Mouse (Mus musculus) CH12.LX (cell line): Measurements from ENCODE around the gene Pkn3. TPM values are rescaled to one million over a fixed set of nuclear protein-coding genes. Genes with fewer than 3 reads are reported as not detected.
"Not testable (repeated sequence)": the region's sequence is repeated elsewhere in the genome, so short reads cannot be mapped to it uniquely, and the experiment has no call there.

Experiments
- DNase-seq: peaks from one replicate; pipeline ENCODE4 v3.0.0-alpha.2; 2013; ENCODE audit errors: extremely low read depth
- H3K27ac ChIP-seq: 2 replicates; pipeline ENCODE4 v1.5.1; 2012; ENCODE audit warnings: low read depth, mild to moderate bottlenecking, control low read depth, moderate library complexity; ENCODE audit not compliant: insufficient read depth
- H3K27me3 ChIP-seq: replicated peaks from 2 replicates; pipeline ENCODE3; 2012; ENCODE audit warnings: inconsistent platforms
- H3K36me3 ChIP-seq, 2 experiments: replicated peaks in 1 of 2; 2 replicates each; pipeline versions ENCODE3 to v1.6.1; 2012; ENCODE audit warnings: inconsistent platforms in 1 of 2, low read length in 1 of 2, mild to moderate bottlenecking in 1 of 2, mixed read lengths in 1 of 2, moderate library complexity in 1 of 2; ENCODE audit not compliant: control insufficient read depth in 1 of 2, insufficient read depth in 1 of 2
- H3K4me1 ChIP-seq, 2 experiments: 2 replicates each; pipeline ENCODE4 v1.6.1; 2012; ENCODE audit warnings: inconsistent platforms in 1 of 2, moderate library complexity in 1 of 2; ENCODE audit not compliant: insufficient read depth in 2 of 2, control insufficient read depth in 1 of 2
- H3K4me2 ChIP-seq: 2 replicates; pipeline ENCODE4 v1.6.1; 2012; ENCODE audit warnings: low read depth, mild to moderate bottlenecking, control low read depth; ENCODE audit not compliant: poor library complexity, insufficient read depth, severe bottlenecking
- H3K4me3 ChIP-seq, 3 experiments: fragments of 150-350 bp in 1 of 3; sonication (generic) in 1 of 3; replicated peaks in 1 of 3; 2 replicates each; pipeline versions ENCODE3 to v1.5.1; 2011 to 2012; ENCODE audit warnings: low read depth in 2 of 3, low read length in 2 of 3, mild to moderate bottlenecking in 2 of 3, moderate library complexity in 2 of 3, control low read depth in 1 of 3, improper control_type of control experiment in 1 of 3, inconsistent platforms in 1 of 3, mixed read lengths in 1 of 3; ENCODE audit not compliant: poor library complexity in 1 of 3
- H3K79me2 ChIP-seq: replicated peaks from 2 replicates; pipeline ENCODE4 v1.6.1; 2012; ENCODE audit warnings: mild to moderate bottlenecking, moderate library complexity; ENCODE audit not compliant: control insufficient read depth, poor library complexity, insufficient read depth, severe bottlenecking; ENCODE audit errors: extremely low read depth
- H3K9ac ChIP-seq: 2 replicates; pipeline ENCODE4 v1.6.1; 2012; ENCODE audit warnings: low read depth, mild to moderate bottlenecking, control low read depth, moderate library complexity; ENCODE audit not compliant: insufficient read depth
- H3K9me3 ChIP-seq: replicated peaks from 2 replicates; pipeline ENCODE3; 2012; ENCODE audit warnings: low read length, inconsistent platforms, mixed read lengths
- CHD1 ChIP-seq: IDR thresholded peaks from 2 replicates; pipeline ENCODE4 v1.6.1; 2012; ENCODE audit warnings: low read depth, low read length, improper control_type of control experiment, inconsistent platforms
- CHD2 ChIP-seq: IDR thresholded peaks from 2 replicates; pipeline ENCODE4 v1.6.1; 2011; ENCODE audit warnings: low read length, improper control_type of control experiment
- CTCF ChIP-seq, 2 experiments: IDR thresholded peaks in 1 of 2; conservative IDR thresholded peaks in 1 of 2; 2 replicates each; pipeline ENCODE4 v1.5.1; 2011 to 2012; ENCODE audit warnings: low read depth in 2 of 2, low read length in 2 of 2, improper control_type of control experiment in 1 of 2, inconsistent platforms in 1 of 2, mild to moderate bottlenecking in 1 of 2, moderate library complexity in 1 of 2
- E2F4 ChIP-seq: IDR thresholded peaks from 2 replicates; pipeline ENCODE4 v1.6.1; 2011; ENCODE audit warnings: low read depth, low read length, improper control_type of control experiment; ENCODE audit not compliant: insufficient replicate concordance
- EP300 ChIP-seq: IDR thresholded peaks from 2 replicates; pipeline ENCODE4 v1.6.1; 2011; ENCODE audit warnings: low read length, improper control_type of control experiment
- IRF4 ChIP-seq: IDR thresholded peaks from 2 replicates; pipeline ENCODE4 v1.6.1; 2014; ENCODE audit warnings: low read depth, mild to moderate bottlenecking, inconsistent platforms, low read length, improper control_type of control experiment
- JUND ChIP-seq: conservative IDR thresholded peaks from 2 replicates; pipeline ENCODE4 v1.6.1; 2011; ENCODE audit warnings: low read depth, low read length, improper control_type of control experiment
- KAT2A ChIP-seq: IDR thresholded peaks from 2 replicates; pipeline ENCODE4 v1.6.1; 2012; ENCODE audit warnings: low read length, improper control_type of control experiment, inconsistent platforms; ENCODE audit not compliant: insufficient replicate concordance
- NELFE ChIP-seq: IDR thresholded peaks from 2 replicates; pipeline ENCODE4 v1.6.1; 2011; ENCODE audit warnings: low read depth, low read length, improper control_type of control experiment
- POLR2AphosphoS2 ChIP-seq: IDR thresholded peaks from 2 replicates; pipeline ENCODE4 v1.6.1; 2011; ENCODE audit warnings: low read depth, low read length, improper control_type of control experiment
- RAD21 ChIP-seq: IDR thresholded peaks from 2 replicates; pipeline ENCODE4 v1.6.1; 2011; ENCODE audit warnings: low read depth, mild to moderate bottlenecking, low read length, improper control_type of control experiment, moderate library complexity
- RCOR1 ChIP-seq: conservative IDR thresholded peaks from 2 replicates; pipeline ENCODE4 v1.6.1; 2012; ENCODE audit warnings: low read depth, mild to moderate bottlenecking, inconsistent platforms, low read length, improper control_type of control experiment
- TCF12 ChIP-seq: IDR thresholded peaks from 2 replicates; pipeline ENCODE4 v1.6.1; 2014; ENCODE audit warnings: low read depth, mild to moderate bottlenecking, inconsistent platforms, low read length, improper control_type of control experiment
- UBTF ChIP-seq: IDR thresholded peaks from 2 replicates; pipeline ENCODE4 v1.6.1; 2012; ENCODE audit warnings: low read depth, mild to moderate bottlenecking, inconsistent platforms, low read length, improper control_type of control experiment, moderate library complexity
- ZKSCAN1 ChIP-seq: IDR thresholded peaks from 2 replicates; pipeline ENCODE4 v1.6.1; 2012; ENCODE audit warnings: low read depth, inconsistent platforms, low read length, improper control_type of control experiment, borderline replicate concordance
- ZMIZ1 ChIP-seq: IDR thresholded peaks from 2 replicates; pipeline ENCODE4 v1.6.1; 2012; ENCODE audit warnings: low read depth, mild to moderate bottlenecking, inconsistent platforms, low read length, improper control_type of control experiment
- dilution Hi-C: fragments of 300-500 bp; cut with MboI; formaldehyde crosslinking; loops from 2 replicates; pipeline ENCODE4 v1.14.3; 2020; ENCODE audit warnings: low sequenced_read_pairs; ENCODE audit not compliant: extremely low pct_unique_long_range_greater_than_20kb, extremely low pct_ligation_motif_present
- in situ Hi-C: fragments of 300-500 bp; cut with MboI; formaldehyde crosslinking; loops from 3 replicates; pipeline ENCODE4 v1.14.3; 2019; ENCODE audit warnings: low sequenced_read_pairs, low pct_ligation_motif_present, low pct_unique_long_range_greater_than_20kb, mixed read lengths
- polyA plus RNA-seq: library from polyadenylated mRNA; unstranded; fragments of >175 nt; gene quantifications from 2 replicates; pipeline ENCODE4 v1.2.1, GENCODE M21; 2012; ENCODE audit warnings: low read depth; ENCODE audit not compliant: insufficient read length
- total RNA-seq, 2 experiments: library from RNA; depleted of rRNA; stranded (reverse); fragments of 300-350 nt in 1 of 2; fragments of >200 nt in 1 of 2; gene quantifications; 2 replicates each; pipeline ENCODE4 v1.2.3; 2012 to 2014

The Pkn3 gene
- total and polyA plus RNA-seq, 3 experiments, result 4.7 to 8.3 (median 6.7) TPM

DNA sequence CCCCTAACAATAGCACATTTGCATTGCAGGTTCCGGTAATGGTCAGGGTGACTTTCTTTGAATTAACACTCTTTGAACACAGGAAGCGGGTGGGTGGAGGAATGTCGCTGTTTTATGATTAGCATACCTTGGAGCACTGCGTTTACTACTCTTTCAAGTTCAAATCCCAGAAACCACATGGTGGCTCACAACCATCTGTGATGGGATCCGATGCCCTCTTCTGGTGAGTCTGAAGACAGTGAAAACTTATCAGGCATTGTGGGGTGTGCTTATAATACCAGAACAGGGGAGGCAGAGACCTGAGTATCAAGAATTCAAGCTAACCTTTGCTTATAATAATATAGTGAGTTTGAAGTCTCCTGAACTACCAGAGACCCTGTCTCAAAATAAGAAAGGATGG lies 53.8 kb downstream of the Pkn3 start:
- dilution Hi-C loops, H3K4me2 ChIP-seq, H3K27me3 ChIP-seq, DNase-seq, H3K4me3 ChIP-seq, H3K27ac ChIP-seq, H3K9me3 ChIP-seq, in situ Hi-C loops, H3K9ac ChIP-seq, H3K79me2 ChIP-seq: not testable (repeated sequence)
- peak in 1 of 2 experiments; percentile 25; a peak in 2 of 4 replicates for TF ChIP-seq CTCF (conservative IDR thresholded peaks at IDR 0.05 in 1 of 2, IDR thresholded peaks at IDR 0.05 in 1 of 2; ENCODE audit: low read depth in 2 of 2, low read length in 2 of 2)
- Histone ChIP-seq H3K4me1 (peaks cover 0 to 24% of the 10 kb centered on the region in 2 experiments; a peak in 2 of 4 replicates), H3K36me3 (peaks cover 0 to 11% of the 10 kb centered on the region in 2 experiments)

DNA sequence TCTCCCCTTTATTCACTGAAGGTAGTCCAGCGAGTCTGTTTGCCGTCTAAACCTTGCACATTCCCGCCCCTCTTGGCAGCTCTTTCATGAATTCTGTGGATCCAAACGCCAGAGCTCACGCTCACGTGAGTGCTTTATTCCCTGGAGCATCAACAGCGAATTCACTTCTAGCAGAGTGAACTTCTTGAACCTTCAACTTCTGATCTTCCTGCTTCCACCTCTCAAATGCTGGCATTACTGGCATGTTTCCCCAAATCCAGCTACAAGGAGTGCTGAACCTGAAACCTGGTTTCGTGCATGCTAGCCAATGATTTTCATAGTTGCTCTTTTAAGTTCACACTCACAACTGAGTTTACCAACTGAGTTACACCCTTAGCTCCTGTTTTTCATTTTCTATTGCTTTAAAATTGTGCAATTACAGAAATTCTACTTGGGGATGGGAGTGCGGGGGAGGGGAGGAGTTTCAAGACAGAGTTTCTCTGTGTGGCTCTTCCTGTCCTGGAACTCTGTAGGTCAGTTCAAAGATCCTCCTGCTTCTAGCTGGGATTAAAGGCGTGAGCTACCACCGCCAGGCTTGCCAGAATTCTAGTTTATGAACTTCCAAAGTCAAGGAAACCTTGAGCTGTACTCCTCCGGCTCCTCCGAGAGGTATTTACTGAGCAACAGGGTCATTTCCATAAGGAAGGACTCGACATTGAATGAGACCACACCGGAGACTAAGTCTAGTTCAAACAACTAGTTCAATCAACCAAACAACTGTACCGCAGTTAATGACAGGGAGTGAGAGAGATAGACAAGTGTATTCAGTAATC lies 55.5 kb downstream of the Pkn3 start:
- H3K27me3 ChIP-seq, result no peaks in the 10 kb centered on the region
- peak overlapping the region; percentile 36 to 76 (median 75) for H3K4me3 ChIP-seq
- no peaks in the 10 kb centered on the region for H3K9me3 ChIP-seq
- DNase-seq, result peak; percentile 6
- no peak overlapping the region for H3K27ac ChIP-seq
- TF ChIP-seq CHD1, result 0 out of 2 replicates have a peak, but pooled peaks have one; percentile 30
- 0 out of 2 replicates have a peak, but pooled peaks have one; percentile 65 for TF ChIP-seq E2F4
- TF ChIP-seq JUND, result no peak
- no peak for TF ChIP-seq UBTF
- TF ChIP-seq CHD2, result peak; percentile 63; the same call in 1 of the 2 replicates
- TF ChIP-seq KAT2A, result no peak
- no peak for TF ChIP-seq ZMIZ1
- TF ChIP-seq IRF4, result no peak
- 0 out of 2 replicates have a peak, but pooled peaks have one; percentile 7 for TF ChIP-seq EP300
- no peak for TF ChIP-seq RAD21
- TF ChIP-seq ZKSCAN1, result no peak
- TF ChIP-seq TCF12, result no peak
- TF ChIP-seq POLR2AphosphoS2, result no peak
- no peak for TF ChIP-seq RCOR1
- no peak for TF ChIP-seq NELFE
- in situ Hi-C loops (no loop called here), dilution Hi-C loops (no loop called here)
- peak overlapping the region; percentile 76 for H3K9ac ChIP-seq
- H3K36me3 ChIP-seq, result peaks cover 8 to 28% of the 10 kb centered on the region in 2 experiments
- peak overlapping the region; percentile 48 for H3K4me2 ChIP-seq
- no peaks in the 10 kb centered on the region for H3K79me2 ChIP-seq
- peaks cover 0 to 24% of the 10 kb centered on the region in 2 experiments; a peak in 2 of 4 replicates for H3K4me1 ChIP-seq
